Mouse (Mus musculus): ENCODE measurements around the gene Eif3b. TPM values are rescaled to one million over a fixed set of nuclear protein-coding genes. Genes with fewer than 3 reads are reported as not detected.

Gene Eif3b
- polyA plus RNA-seq (2014; fragmentation: Nextera tagmentation; extraction: Ambion mirVana): 210 and 213 TPM in 2 replicates

DNA sequence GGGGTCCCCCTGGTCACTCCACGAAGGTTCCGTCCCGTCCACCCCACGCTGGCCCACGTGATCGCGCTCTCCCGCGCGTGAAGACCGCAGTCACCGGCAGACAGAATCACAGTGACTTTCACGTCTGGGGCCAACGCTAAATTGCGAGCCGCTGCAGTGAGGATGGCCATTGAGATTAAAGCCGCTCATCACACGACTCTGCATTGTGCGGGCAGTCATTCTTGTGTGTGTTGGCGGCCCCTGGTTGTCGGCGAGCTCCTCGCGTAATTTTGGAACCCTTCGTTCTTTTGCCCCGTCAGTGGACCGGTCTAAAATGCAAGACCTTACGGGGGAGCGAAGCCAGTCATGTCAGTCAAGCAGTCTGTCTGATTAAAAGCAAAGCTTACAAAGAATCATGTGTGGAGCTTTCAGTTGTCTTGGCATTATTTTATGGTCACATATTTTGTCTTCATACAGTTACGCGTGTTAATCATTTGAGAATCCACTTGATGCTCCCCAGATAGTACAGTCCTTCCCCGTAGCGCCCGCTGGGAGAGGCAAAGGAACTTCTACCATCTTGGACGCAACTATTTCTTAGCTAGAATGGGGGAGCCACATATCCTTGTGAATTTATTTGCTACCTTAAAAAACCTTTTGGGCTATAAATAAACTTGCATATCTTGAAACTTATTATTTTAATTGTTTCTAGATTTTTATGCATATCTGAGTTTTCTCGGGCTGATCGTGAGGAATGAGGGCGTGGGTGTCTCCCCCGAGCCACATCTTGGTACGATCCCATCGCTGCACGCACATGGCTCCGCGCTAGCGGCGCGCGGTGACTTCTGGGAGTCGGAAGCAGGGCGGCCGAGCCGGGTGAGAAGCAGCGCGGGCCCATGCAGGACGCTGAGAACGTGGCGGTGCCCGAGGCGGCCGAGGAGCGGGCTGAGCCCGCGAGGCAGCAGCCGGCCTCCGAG lies at the start of gene Eif3b:
TSS of gene Eif3b (plus strand) at position 840 of the 953 bp plus-strand sequence.
- Histone ChIP-seq H3K27me3 (replicated peaks; ENCODE audit: control insufficient read depth, insufficient read depth, low read length) (no peaks in the 10 kb centered on the region), H3K4me1 (replicated peaks; ENCODE audit: control insufficient read depth, insufficient read depth, low read length) (peaks cover 10% of the 10 kb centered on the region), H3K4me2 (peak within 1 kb of the TSS; percentile 92), H3K9ac (ENCODE audit: low read depth, low read length) (peak within 1 kb of the TSS; percentile 96), H3K4me3 (ENCODE audit: low read depth, low read length) (peak within 1 kb of the TSS; percentile 98), H3K9me3 (ENCODE audit: control insufficient read depth, low read length) (no peaks in the 10 kb centered on the region), H3K27ac (ENCODE audit: low read depth, low read length) (peak within 1 kb of the TSS; percentile 87), H3K36me3 (ENCODE audit: control insufficient read depth, insufficient read depth, low read length) (peaks cover 6% of the 10 kb centered on the region)
- DNase-seq (ENCODE audit: low spot score) (peak; percentile 86), ATAC-seq (replicated peaks; ENCODE audit: low FRiP score) (peak; percentile 89)
- under 1% methylated on average over 65 of the region's 65 CpGs for WGBS

DNA sequence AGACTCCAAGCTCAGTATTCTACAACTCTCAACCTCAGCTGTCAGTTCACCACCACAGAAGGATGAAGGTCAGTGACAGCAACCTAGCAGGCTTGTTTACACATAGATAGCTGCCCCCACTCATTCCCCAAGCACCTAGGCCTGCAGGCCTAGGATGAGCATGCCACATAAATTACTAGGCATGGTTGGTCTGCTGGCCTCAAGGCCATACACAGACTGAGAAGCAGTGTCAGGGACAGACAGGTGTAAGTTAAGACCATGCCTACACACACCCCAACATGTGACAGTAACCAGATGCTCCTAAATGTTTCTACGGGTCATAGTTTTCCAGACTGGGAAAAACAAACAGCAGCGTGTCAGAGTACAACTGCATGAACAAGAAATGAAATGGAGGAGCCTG lies 49.7 kb upstream of the Eif3b start:
- Histone ChIP-seq H3K36me3 (ENCODE audit: control insufficient read depth, insufficient read depth, low read length) (no peaks in the 10 kb centered on the region), H3K4me1 (replicated peaks; ENCODE audit: control insufficient read depth, insufficient read depth, low read length) (peaks cover 30% of the 10 kb centered on the region), H3K27me3 (replicated peaks; ENCODE audit: control insufficient read depth, insufficient read depth, low read length) (no peaks in the 10 kb centered on the region), H3K4me3 (ENCODE audit: low read depth, low read length) (no peak overlapping the region), H3K9me3 (ENCODE audit: control insufficient read depth, low read length) (no peaks in the 10 kb centered on the region), H3K27ac (ENCODE audit: low read depth, low read length) (peak overlapping the region; percentile 74; the same call in 1 of the 2 replicates), H3K9ac (ENCODE audit: low read depth, low read length) (no peak overlapping the region), H3K4me2 (no peak overlapping the region)
- DNase-seq (ENCODE audit: low spot score) (no peak), ATAC-seq (replicated peaks; ENCODE audit: low FRiP score) (no peak)
- 78% methylated on average over 2 of the region's 2 CpGs for WGBS

- Histone ChIP-seq H3K9me3 (ENCODE audit: control insufficient read depth, low read length) (no peaks in the 10 kb centered on the region), H3K4me3 (ENCODE audit: low read depth, low read length) (no peak overlapping the region), H3K27ac (ENCODE audit: low read depth, low read length) (peak overlapping the region; percentile 74), H3K4me1 (replicated peaks; ENCODE audit: control insufficient read depth, insufficient read depth, low read length) (peaks cover 30% of the 10 kb centered on the region), H3K4me2 (peak overlapping the region; percentile 28), H3K9ac (ENCODE audit: low read depth, low read length) (no peak overlapping the region), H3K27me3 (replicated peaks; ENCODE audit: control insufficient read depth, insufficient read depth, low read length) (no peaks in the 10 kb centered on the region), H3K36me3 (ENCODE audit: control insufficient read depth, insufficient read depth, low read length) (no peaks in the 10 kb centered on the region)
- peak; percentile 56; the same call in 1 of the 2 replicates for ATAC-seq (replicated peaks; ENCODE audit: low FRiP score)
- 42% methylated on average over 6 of the region's 6 CpGs for WGBS
- DNase-seq (ENCODE audit: low spot score): no peak
These were observed 48.5 kb upstream of the Eif3b start for GRCm38 (mm10) chr5:140370446-140371254.

DNA sequence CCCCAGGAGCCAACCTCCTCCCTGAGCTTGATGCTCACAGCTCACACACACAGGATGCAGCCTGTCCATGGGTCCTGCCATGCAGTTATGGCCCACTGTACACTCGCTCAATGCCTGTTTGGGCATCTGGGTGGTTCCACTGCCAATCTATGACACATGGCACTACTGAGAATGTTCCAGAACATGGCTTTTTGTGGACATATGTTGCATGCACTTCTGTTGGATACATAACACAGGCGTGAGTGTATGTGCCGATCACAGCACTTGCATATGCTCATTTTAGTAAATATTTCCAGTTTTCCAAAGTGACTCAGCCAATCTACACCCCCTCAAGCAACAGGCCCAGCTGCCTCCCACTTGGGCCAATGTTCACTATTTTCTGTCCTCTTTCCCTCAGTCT lies 47.5 kb upstream of the Eif3b start:
- no peak for ATAC-seq (replicated peaks; ENCODE audit: low FRiP score)
- no peak for DNase-seq (ENCODE audit: low spot score)
- Histone ChIP-seq H3K4me2 (no peak overlapping the region), H3K27me3 (replicated peaks; ENCODE audit: control insufficient read depth, insufficient read depth, low read length) (no peaks in the 10 kb centered on the region), H3K9ac (ENCODE audit: low read depth, low read length) (no peak overlapping the region), H3K27ac (ENCODE audit: low read depth, low read length) (no peak overlapping the region), H3K9me3 (ENCODE audit: control insufficient read depth, low read length) (no peaks in the 10 kb centered on the region), H3K36me3 (ENCODE audit: control insufficient read depth, insufficient read depth, low read length) (no peaks in the 10 kb centered on the region), H3K4me1 (replicated peaks; ENCODE audit: control insufficient read depth, insufficient read depth, low read length) (peaks cover 30% of the 10 kb centered on the region), H3K4me3 (ENCODE audit: low read depth, low read length) (no peak overlapping the region)
- WGBS: 81% methylated on average over 3 of the region's 3 CpGs

GRCm38 (mm10) chr5:140373711-140374110 lies 45.4 kb upstream of the Eif3b start:
- ATAC-seq (replicated peaks; ENCODE audit: low FRiP score) (no peak), DNase-seq (ENCODE audit: low spot score) (no peak)
- Histone ChIP-seq H3K4me3 (ENCODE audit: low read depth, low read length) (no peak overlapping the region), H3K9me3 (ENCODE audit: control insufficient read depth, low read length) (no peaks in the 10 kb centered on the region), H3K9ac (ENCODE audit: low read depth, low read length) (no peak overlapping the region), H3K27ac (ENCODE audit: low read depth, low read length) (no peak overlapping the region; the same call in 1 of the 2 replicates), H3K36me3 (ENCODE audit: control insufficient read depth, insufficient read depth, low read length) (no peaks in the 10 kb centered on the region), H3K4me1 (replicated peaks; ENCODE audit: control insufficient read depth, insufficient read depth, low read length) (peaks cover 29% of the 10 kb centered on the region), H3K27me3 (replicated peaks; ENCODE audit: control insufficient read depth, insufficient read depth, low read length) (no peaks in the 10 kb centered on the region), H3K4me2 (no peak overlapping the region)
- 75% methylated on average over 2 of the region's 2 CpGs for WGBS

DNA sequence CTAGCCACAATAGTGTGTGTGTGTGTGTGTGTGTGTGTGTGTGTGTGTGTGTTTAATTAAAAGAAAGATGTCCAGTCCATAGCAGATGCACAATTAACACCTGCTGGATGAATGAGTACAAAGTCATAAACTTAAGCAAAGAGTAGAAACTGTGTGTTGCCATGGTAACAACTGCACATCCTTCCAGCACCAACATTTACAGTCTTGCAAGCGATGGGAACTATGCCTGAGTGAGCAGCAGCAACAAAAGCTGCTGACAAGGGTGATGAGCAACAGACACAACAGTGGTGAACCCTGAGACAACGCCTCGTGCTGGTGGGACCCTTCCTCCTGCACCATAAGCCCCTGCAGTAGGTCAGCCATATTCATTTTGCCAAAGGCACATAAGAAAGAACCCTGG lies 44.9 kb upstream of the Eif3b start:
- WGBS: 84% methylated on average over 3 of the region's 3 CpGs
- H3K4me2 ChIP-seq: no peak overlapping the region
- no peak for DNase-seq (ENCODE audit: low spot score)
- H3K27ac ChIP-seq (ENCODE audit: low read depth, low read length): no peak overlapping the region; the same call in 1 of the 2 replicates
- H3K36me3 ChIP-seq (ENCODE audit: control insufficient read depth, insufficient read depth, low read length): no peaks in the 10 kb centered on the region
- no peaks in the 10 kb centered on the region for H3K9me3 ChIP-seq (ENCODE audit: control insufficient read depth, low read length)
- no peak overlapping the region for H3K4me3 ChIP-seq (ENCODE audit: low read depth, low read length)
- H3K9ac ChIP-seq (ENCODE audit: low read depth, low read length): no peak overlapping the region
- no peak for ATAC-seq (replicated peaks; ENCODE audit: low FRiP score)
- peaks cover 27% of the 10 kb centered on the region for H3K4me1 ChIP-seq (replicated peaks; ENCODE audit: control insufficient read depth, insufficient read depth, low read length)
- H3K27me3 ChIP-seq (replicated peaks; ENCODE audit: control insufficient read depth, insufficient read depth, low read length): no peaks in the 10 kb centered on the region

- H3K9me3 ChIP-seq (ENCODE audit: control insufficient read depth, low read length): no peaks in the 10 kb centered on the region
- no peak overlapping the region for H3K4me2 ChIP-seq
- H3K4me3 ChIP-seq (ENCODE audit: low read depth, low read length): no peak overlapping the region
- peaks cover 15% of the 10 kb centered on the region for H3K4me1 ChIP-seq (replicated peaks; ENCODE audit: control insufficient read depth, insufficient read depth, low read length)
- DNase-seq (ENCODE audit: low spot score) (no peak), ATAC-seq (replicated peaks; ENCODE audit: low FRiP score) (no peak)
- no peaks in the 10 kb centered on the region for H3K27me3 ChIP-seq (replicated peaks; ENCODE audit: control insufficient read depth, insufficient read depth, low read length)
- 79% methylated on average over 4 of the region's 4 CpGs for WGBS
- H3K9ac ChIP-seq (ENCODE audit: low read depth, low read length): no peak overlapping the region
- no peaks in the 10 kb centered on the region for H3K36me3 ChIP-seq (ENCODE audit: control insufficient read depth, insufficient read depth, low read length)
- H3K27ac ChIP-seq (ENCODE audit: low read depth, low read length): no peak overlapping the region
These were observed 43.8 kb upstream of the Eif3b start for GRCm38 (mm10) chr5:140375249-140375829.

- ATAC-seq (replicated peaks; ENCODE audit: low FRiP score) (no peak), DNase-seq (ENCODE audit: low spot score) (no peak)
- WGBS: 80% methylated on average over 6 of the region's 6 CpGs
- Histone ChIP-seq H3K9ac (ENCODE audit: low read depth, low read length) (no peak overlapping the region), H3K27me3 (replicated peaks; ENCODE audit: control insufficient read depth, insufficient read depth, low read length) (no peaks in the 10 kb centered on the region), H3K4me3 (ENCODE audit: low read depth, low read length) (no peak overlapping the region), H3K9me3 (ENCODE audit: control insufficient read depth, low read length) (no peaks in the 10 kb centered on the region), H3K36me3 (ENCODE audit: control insufficient read depth, insufficient read depth, low read length) (no peaks in the 10 kb centered on the region; the same call in 1 of the 2 replicates), H3K4me1 (replicated peaks; ENCODE audit: control insufficient read depth, insufficient read depth, low read length) (peaks cover 3% of the 10 kb centered on the region; the same call in 1 of the 2 replicates), H3K4me2 (no peak overlapping the region), H3K27ac (ENCODE audit: low read depth, low read length) (no peak overlapping the region)
These were observed 40.8 kb upstream of the Eif3b start for GRCm38 (mm10) chr5:140378121-140378853.

All from liver, embryonic 11.5 days (tissue).